Mouse (Mus musculus) limb, embryonic 14.5 days (tissue): ENCODE data around the gene Jade2. TPM values are rescaled to one million over a fixed set of nuclear protein-coding genes. Genes with fewer than 3 reads are reported as not detected.
A peak's percentile ranks its signal among the peaks of the same experiment; 100 is the strongest.

Experiments
- ATAC-seq: fragments of 200-750 bp; cut with Nextera tagmentation; 2 replicates; pipeline ENCODE4 v1.8.0; 2017; ENCODE audit warnings: low read depth, moderate number of reproducible peaks, moderate TSS enrichment; ENCODE audit not compliant: low FRiP score
- DNase-seq: peaks from one replicate; pipeline ENCODE4 v3.0.0-alpha.2; 2015; ENCODE audit warnings: low spot score
- H3K27ac ChIP-seq: fragments of 300-500 bp; sonication (generic); replicated peaks from 2 replicates; pipeline ENCODE4 v1.5.1; 2014; ENCODE audit warnings: low read depth, mild to moderate bottlenecking, low read length, moderate library complexity, mixed read lengths
- H3K27me3 ChIP-seq: fragments of 300-500 bp; sonication (generic); 2 replicates; pipeline ENCODE4 v1.6.1; 2014; ENCODE audit warnings: low read length, mixed read lengths; ENCODE audit not compliant: control insufficient read depth, insufficient read depth
- H3K36me3 ChIP-seq: fragments of 300-500 bp; sonication (generic); 2 replicates; pipeline ENCODE4 v1.6.1; 2014; ENCODE audit warnings: mild to moderate bottlenecking, low read length, moderate library complexity, mixed read lengths; ENCODE audit not compliant: control insufficient read depth, insufficient read depth
- H3K4me1 ChIP-seq: fragments of 300-500 bp; sonication (generic); 2 replicates; pipeline ENCODE4 v1.6.1; 2014; ENCODE audit warnings: antibody characterized with exemption, low read length, mixed read lengths; ENCODE audit not compliant: control insufficient read depth, insufficient read depth
- H3K4me2 ChIP-seq: fragments of 300-500 bp; sonication (generic); replicated peaks from 2 replicates; pipeline ENCODE4 v1.6.1; 2014; ENCODE audit warnings: low read depth, mild to moderate bottlenecking, low read length, moderate library complexity; ENCODE audit not compliant: severe bottlenecking
- H3K4me3 ChIP-seq: fragments of 300-500 bp; sonication (generic); replicated peaks from 2 replicates; pipeline ENCODE4 v1.5.1; 2014; ENCODE audit warnings: low read length
- H3K9ac ChIP-seq: fragments of 300-500 bp; sonication (generic); 2 replicates; pipeline ENCODE4 v1.6.1; 2014; ENCODE audit warnings: mild to moderate bottlenecking, low read depth, low read length, moderate library complexity; ENCODE audit not compliant: severe bottlenecking
- H3K9me3 ChIP-seq: fragments of 300-500 bp; sonication (generic); 2 replicates; pipeline ENCODE4 v1.6.1; 2016; ENCODE audit warnings: low read length; ENCODE audit not compliant: control insufficient read depth
- POLR2A ChIP-seq: fragments of 200-500 bp; IDR thresholded peaks from 2 replicates; pipeline ENCODE4 v1.8.0; 2012; ENCODE audit warnings: inconsistent platforms, mild to moderate bottlenecking, moderate library complexity, borderline replicate concordance; ENCODE audit not compliant: insufficient read depth, insufficient read length; ENCODE audit errors: extremely low read depth
- WGBS: fragments of 180-500 bp; shearing (Covaris S2); extraction: QIAGEN DNeasy Blood & Tissue Kit; methylation state at CpG from one replicate; pipeline ENCODE4 v1.1.7; 2014; 5-methylcytosine and 5-hydroxymethylcytosine counted together
- polyA plus RNA-seq, 2 experiments: library from polyadenylated mRNA; depleted of rRNA in 1 of 2; stranded (reverse) in 1 of 2; unstranded in 1 of 2; fragments of >200 nt; fragmentation: Nextera tagmentation in 1 of 2; extraction: Ambion mirVana in 1 of 2; gene quantifications; 2 replicates each; pipeline versions ENCODE4 v1.2.1 to v1.2.3; 2012 to 2014

Gene Jade2
- polyA plus RNA-seq, 2 experiments = 1.7 to 5.2 TPM

- no peak for DNase-seq
- Histone ChIP-seq H3K27ac (no peak overlapping the region), H3K9me3 (no peaks in the 10 kb centered on the region), H3K4me2 (no peak overlapping the region), H3K9ac (no peak overlapping the region), H3K36me3 (no peaks in the 10 kb centered on the region; the same call in 1 of the 2 replicates), H3K4me1 (no peaks in the 10 kb centered on the region), H3K4me3 (no peak overlapping the region), H3K27me3 (no peaks in the 10 kb centered on the region)
- TF ChIP-seq POLR2A = no peak
- WGBS = 86% methylated on average over 16 of the region's 16 CpGs
- ATAC-seq = no peak
These were observed 11.2 kb downstream of the Jade2 start for GRCm38 (mm10) chr11:51845981-51846883.

GRCm38 (mm10) chr11:51844529-51845098, 12.8 kb downstream of the Jade2 start:
- 58% methylated on average over 10 of the region's 10 CpGs for WGBS
- DNase-seq = no peak
- no peak for ATAC-seq
- no peaks in the 10 kb centered on the region for H3K9me3 ChIP-seq
- H3K9ac ChIP-seq = no peak overlapping the region
- no peaks in the 10 kb centered on the region; the same call in 1 of the 2 replicates for H3K36me3 ChIP-seq
- no peaks in the 10 kb centered on the region for H3K27me3 ChIP-seq
- no peak overlapping the region for H3K4me2 ChIP-seq
- no peak overlapping the region for H3K27ac ChIP-seq
- TF ChIP-seq POLR2A = no peak
- no peaks in the 10 kb centered on the region; the same call in 1 of the 2 replicates for H3K4me1 ChIP-seq
- no peak overlapping the region for H3K4me3 ChIP-seq

GRCm38 (mm10) chr11:51843898-51844297, 13.6 kb downstream of the Jade2 start:
- Histone ChIP-seq H3K4me2 (no peak overlapping the region), H3K27me3 (no peaks in the 10 kb centered on the region), H3K4me3 (no peak overlapping the region), H3K9me3 (no peaks in the 10 kb centered on the region), H3K4me1 (no peaks in the 10 kb centered on the region; the same call in 1 of the 2 replicates), H3K27ac (no peak overlapping the region), H3K9ac (no peak overlapping the region), H3K36me3 (no peaks in the 10 kb centered on the region; the same call in 1 of the 2 replicates)
- DNase-seq (peak; percentile 33), ATAC-seq (no peak)
- no peak for TF ChIP-seq POLR2A

- Histone ChIP-seq H3K36me3 (no peaks in the 10 kb centered on the region; the same call in 1 of the 2 replicates), H3K9me3 (no peaks in the 10 kb centered on the region), H3K4me3 (no peak overlapping the region), H3K27me3 (no peaks in the 10 kb centered on the region), H3K4me2 (no peak overlapping the region), H3K27ac (no peak overlapping the region), H3K4me1 (no peaks in the 10 kb centered on the region; the same call in 1 of the 2 replicates), H3K9ac (no peak overlapping the region)
- ATAC-seq (no peak), DNase-seq (no peak)
- no peak for TF ChIP-seq POLR2A
- 87% methylated on average over 4 of the region's 4 CpGs for WGBS
These were observed 14.3 kb downstream of the Jade2 start for GRCm38 (mm10) chr11:51843168-51843567.

- H3K27ac ChIP-seq = no peak overlapping the region
- H3K27me3 ChIP-seq = no peaks in the 10 kb centered on the region
- H3K4me1 ChIP-seq = no peaks in the 10 kb centered on the region; the same call in 1 of the 2 replicates
- no peak overlapping the region for H3K4me2 ChIP-seq
- no peaks in the 10 kb centered on the region for H3K9me3 ChIP-seq
- peaks cover 4% of the 10 kb centered on the region for H3K36me3 ChIP-seq
- no peak for TF ChIP-seq POLR2A
- no peak overlapping the region for H3K9ac ChIP-seq
- H3K4me3 ChIP-seq = no peak overlapping the region
- DNase-seq (peak; percentile 36), ATAC-seq (no peak)
- WGBS = 37% methylated on average over 9 of the region's 9 CpGs
These were observed 16.3 kb downstream of the Jade2 start for GRCm38 (mm10) chr11:51841149-51841548.
